Mouse (Mus musculus) heart, embryonic 10.5 days (tissue): ENCODE data around the gene 4931423N10Rik. TPM values are rescaled to one million over a fixed set of nuclear protein-coding genes. Genes with fewer than 3 reads are reported as not detected.

ENCODE experiments used
- polyA plus RNA-seq: library from polyadenylated mRNA; unstranded; fragments of >200 nt; fragmentation: Nextera tagmentation; extraction: Ambion mirVana; gene quantifications from 2 replicates; pipeline ENCODE4 v1.2.1, GENCODE M21; 2016

4931423N10Rik gene
- polyA plus RNA-seq, 1 experiment from 2014 or later: not detected

Other genes starting within 250 kb of the 4931423N10Rik start
- gene Abi1, start 167.2 kb upstream of the 4931423N10Rik start, polyA plus RNA-seq: 33.3 and 34.7 TPM in 2 replicates
- gene Acbd5, start 139.3 kb upstream of the 4931423N10Rik start, polyA plus RNA-seq: 26.2 and 29.6 TPM in 2 replicates
- 11.6 and 12.0 TPM in 2 replicates for gene Mastl, start 51.5 kb upstream of the 4931423N10Rik start, polyA plus RNA-seq
- gene Yme1l1, start 51.1 kb upstream of the 4931423N10Rik start, polyA plus RNA-seq: 56.5 and 64.0 TPM in 2 replicates
- 0.16 TPM in 1 of 2 replicates, not detected in the other for gene Nxph2, start 113.8 kb downstream of the 4931423N10Rik start, polyA plus RNA-seq